10 mouse cellular contexts compared by ENCODE assay signal in the genomic region with DNA sequence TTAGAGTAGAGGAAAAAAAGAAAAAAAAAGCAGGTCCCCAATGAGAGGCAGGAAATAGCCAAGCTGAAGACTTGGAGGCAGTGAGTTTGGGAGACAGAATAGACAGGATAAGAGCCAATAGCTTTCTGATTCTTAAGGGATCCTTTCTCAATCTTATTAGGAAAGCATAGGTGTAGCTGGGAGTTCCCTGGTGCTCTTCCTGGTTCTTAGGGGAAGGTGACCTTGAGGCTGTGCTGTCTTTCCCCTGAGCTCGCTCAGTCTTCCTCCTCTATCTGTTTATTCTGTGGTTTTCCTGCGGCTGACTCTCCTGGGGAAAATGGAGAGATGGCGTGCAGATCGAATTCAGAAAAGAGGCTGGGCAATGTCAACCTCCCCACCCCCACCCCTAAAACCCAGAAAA. TPM values are rescaled to one million over a fixed set of nuclear protein-coding genes. Genes with fewer than 3 reads are reported as not detected.
DNase-seq lines count a peak whose midpoint lies in the region; ATAC-seq and TF ChIP-seq lines count a peak whose summit lies in the region.
"Had no signal": no experiment of that assay in that cellular context is flagged by ENCODE, and none has a peak within 500 bp of the region (broad histone marks: within the 10 kb centered on the region; RNA-seq: fewer than 3 reads in every experiment).

No protein-coding gene starts in this region.

- WGBS in liver, embryonic 11.5 days: 0% methylated on average over 4 of the region's 4 CpGs
- WGBS in liver, embryonic 12.5 days (ENCODE audit: insufficient replicate concordance): 3% methylated on average over 4 of the region's 4 CpGs
- WGBS in embryonic facial prominence, embryonic 14.5 days: 0% methylated on average over 4 of the region's 4 CpGs
- WGBS in intestine, embryonic 15.5 days: 3% methylated on average over 4 of the region's 4 CpGs
- WGBS in olfactory bulb, adult 2 months: 10% methylated on average over 4 of the region's 4 CpGs

- DNase-seq in liver, embryonic 11.5 days (ENCODE audit: low spot score): no peak
- DNase-seq in embryonic facial prominence, embryonic 14.5 days (ENCODE audit: low spot score): no peak
- no peak for DNase-seq in testis, postnatal 14 days (ENCODE audit: low spot score)
- DNase-seq in retina, postnatal 1 day: no peak
- DNase-seq in layer of hippocampus, postnatal 36 days: no peak

- no peak for ATAC-seq in liver, embryonic 11.5 days (replicated peaks; ENCODE audit: low FRiP score)
- no peak for ATAC-seq in liver, embryonic 12.5 days
- peak; percentile 3; the same call in 1 of the 2 replicates for ATAC-seq in embryonic facial prominence, embryonic 14.5 days (ENCODE audit: low read depth)
- peak; percentile 40 for ATAC-seq in intestine, embryonic 15.5 days

- H3K9ac ChIP-seq in liver, embryonic 11.5 days (ENCODE audit: low read depth, low read length): no peak overlapping the region
- no peak overlapping the region for H3K9ac ChIP-seq in liver, embryonic 12.5 days
- no peak overlapping the region for H3K9ac ChIP-seq in embryonic facial prominence, embryonic 14.5 days (ENCODE audit: low read depth, low read length)
- no peak overlapping the region for H3K9ac ChIP-seq in intestine, embryonic 15.5 days

- no peaks in the 10 kb centered on the region for H3K36me3 ChIP-seq in liver, embryonic 11.5 days (ENCODE audit: control insufficient read depth, insufficient read depth, low read length)
- H3K36me3 ChIP-seq in liver, embryonic 12.5 days: no peaks in the 10 kb centered on the region
- H3K36me3 ChIP-seq in embryonic facial prominence, embryonic 14.5 days (ENCODE audit: control insufficient read depth, insufficient read depth, low read length): no peaks in the 10 kb centered on the region
- no peaks in the 10 kb centered on the region for H3K36me3 ChIP-seq in intestine, embryonic 15.5 days

- no peak for TF ChIP-seq CTCF in olfactory bulb, adult 2 months (IDR thresholded peaks at IDR 0.05; ENCODE audit: insufficient read depth, low read depth, low read length)

- H3K27me3 ChIP-seq in liver, embryonic 11.5 days (replicated peaks; ENCODE audit: control insufficient read depth, insufficient read depth, low read length): peaks cover 39% of the 10 kb centered on the region
- H3K27me3 ChIP-seq in liver, embryonic 12.5 days (replicated peaks): peaks cover 80% of the 10 kb centered on the region
- H3K27me3 ChIP-seq in embryonic facial prominence, embryonic 14.5 days (replicated peaks; ENCODE audit: control insufficient read depth, insufficient read depth, low read length): no peaks in the 10 kb centered on the region
- no peaks in the 10 kb centered on the region for H3K27me3 ChIP-seq in intestine, embryonic 15.5 days (replicated peaks)

- H3K4me1 ChIP-seq in liver, embryonic 11.5 days (replicated peaks; ENCODE audit: control insufficient read depth, insufficient read depth, low read length): peaks cover 5% of the 10 kb centered on the region
- H3K4me1 ChIP-seq in liver, embryonic 12.5 days: peaks cover 21% of the 10 kb centered on the region
- peaks cover 14% of the 10 kb centered on the region for H3K4me1 ChIP-seq in embryonic facial prominence, embryonic 14.5 days (ENCODE audit: control insufficient read depth, insufficient read depth, low read length)
- H3K4me1 ChIP-seq in intestine, embryonic 15.5 days (replicated peaks): peaks cover 13% of the 10 kb centered on the region
- peaks cover 15% of the 10 kb centered on the region for H3K4me1 ChIP-seq in olfactory bulb, adult 2 months (ENCODE audit: control insufficient read depth, insufficient read depth, low read length)

- H3K27ac ChIP-seq in liver, embryonic 11.5 days (ENCODE audit: low read depth, low read length): no peak overlapping the region
- H3K27ac ChIP-seq in liver, embryonic 12.5 days: no peak overlapping the region
- H3K27ac ChIP-seq in embryonic facial prominence, embryonic 14.5 days (replicated peaks; ENCODE audit: low read depth, low read length): no peak overlapping the region
- peak overlapping the region; percentile 84 for H3K27ac ChIP-seq in intestine, embryonic 15.5 days
- H3K27ac ChIP-seq in olfactory bulb, adult 2 months (ENCODE audit: insufficient read depth, low read depth, low read length): peak overlapping the region; percentile 36; the same call in 1 of the 2 replicates

- no peak overlapping the region for H3K4me3 ChIP-seq in liver, embryonic 11.5 days (ENCODE audit: low read depth, low read length)
- no peak overlapping the region for H3K4me3 ChIP-seq in liver, embryonic 12.5 days
- peak overlapping the region; percentile 24; the same call in 1 of the 2 replicates for H3K4me3 ChIP-seq in embryonic facial prominence, embryonic 14.5 days (ENCODE audit: low read depth, low read length)
- H3K4me3 ChIP-seq in intestine, embryonic 15.5 days (replicated peaks): peak overlapping the region; percentile 40
- peak overlapping the region; percentile 94 for H3K4me3 ChIP-seq in olfactory bulb, adult 2 months (ENCODE audit: insufficient read depth, low read depth, low read length)

- no peak for TF ChIP-seq POLR2A in olfactory bulb, adult 2 months (IDR thresholded peaks at IDR 0.05; ENCODE audit: insufficient read depth, low read depth, low read length)

- no peaks in the 10 kb centered on the region for H3K9me3 ChIP-seq in liver, embryonic 11.5 days (ENCODE audit: control insufficient read depth, low read length)
- H3K9me3 ChIP-seq in liver, embryonic 12.5 days (replicated peaks): no peaks in the 10 kb centered on the region
- no peaks in the 10 kb centered on the region for H3K9me3 ChIP-seq in embryonic facial prominence, embryonic 14.5 days (ENCODE audit: control insufficient read depth, low read length)
- H3K9me3 ChIP-seq in intestine, embryonic 15.5 days: no peaks in the 10 kb centered on the region

- peak overlapping the region; percentile 51 for H3K4me2 ChIP-seq in liver, embryonic 11.5 days
- no peak overlapping the region for H3K4me2 ChIP-seq in liver, embryonic 12.5 days
- H3K4me2 ChIP-seq in embryonic facial prominence, embryonic 14.5 days (ENCODE audit: low read depth, low read length): peak overlapping the region; percentile 51
- H3K4me2 ChIP-seq in intestine, embryonic 15.5 days (replicated peaks): peak overlapping the region; percentile 61

RNA-seq across cellular contexts. Expression of a gene that starts 0.4 kb away (rescaled TPM):
- 1.7 TPM in 2 replicates for polyA plus RNA-seq in liver, embryonic 11.5 days (2014; fragmentation: Nextera tagmentation; extraction: Ambion mirVana)
- polyA plus RNA-seq in liver, embryonic 12.5 days (2016; fragmentation: Nextera tagmentation; extraction: Ambion mirVana): 0.16 TPM in 1 of 2 replicates, not detected in the other
- 21.7 and 31.2 TPM in 2 replicates for polyA plus RNA-seq in embryonic facial prominence, embryonic 14.5 days (2014; fragmentation: Nextera tagmentation; extraction: Ambion mirVana)
- polyA plus RNA-seq in intestine, embryonic 15.5 days (2015; fragmentation: Nextera tagmentation; extraction: Ambion mirVana): 417 and 490 TPM in 2 replicates
- polyA plus RNA-seq in olfactory bulb, adult 2 months (2012; ENCODE audit: insufficient read depth, insufficient read length, low replicate concordance, missing spikeins): not detected in 2 replicates
- 100 to 1,000 TPM; 376 to 384 TPM for total RNA-seq in layer of hippocampus, postnatal 36 days (2021)

RNA-seq across cellular contexts. Expression of a gene that starts 2.8 kb away (rescaled TPM):
- polyA plus RNA-seq in liver, embryonic 11.5 days (2014; fragmentation: Nextera tagmentation; extraction: Ambion mirVana): 9.6 and 10.1 TPM in 2 replicates
- 8.1 and 8.7 TPM in 2 replicates for polyA plus RNA-seq in liver, embryonic 12.5 days (2016; fragmentation: Nextera tagmentation; extraction: Ambion mirVana)
- 7.6 and 9.8 TPM in 2 replicates for polyA plus RNA-seq in embryonic facial prominence, embryonic 14.5 days (2014; fragmentation: Nextera tagmentation; extraction: Ambion mirVana)
- 15.4 and 16.3 TPM in 2 replicates for polyA plus RNA-seq in intestine, embryonic 15.5 days (2015; fragmentation: Nextera tagmentation; extraction: Ambion mirVana)
- 355 TPM in 1 of 2 replicates, not detected in the other for polyA plus RNA-seq in olfactory bulb, adult 2 months (2012; ENCODE audit: insufficient read depth, insufficient read length, low replicate concordance, missing spikeins)
- 100 to 1,000 TPM in 1 of 2 experiments, 10 to 100 TPM in 1; 98.7 to 107 TPM for total RNA-seq in layer of hippocampus, postnatal 36 days (2021)

RNA-seq across cellular contexts. Expression of a gene that starts 29.0 kb away (rescaled TPM):
- not detected in 2 replicates for polyA plus RNA-seq in liver, embryonic 11.5 days (2014; fragmentation: Nextera tagmentation; extraction: Ambion mirVana)
- polyA plus RNA-seq in liver, embryonic 12.5 days (2016; fragmentation: Nextera tagmentation; extraction: Ambion mirVana): not detected in 2 replicates
- 0.04 and 0.07 TPM in 2 replicates for polyA plus RNA-seq in embryonic facial prominence, embryonic 14.5 days (2014; fragmentation: Nextera tagmentation; extraction: Ambion mirVana)
- polyA plus RNA-seq in intestine, embryonic 15.5 days (2015; fragmentation: Nextera tagmentation; extraction: Ambion mirVana): not detected in 2 replicates
- not detected in 2 replicates for polyA plus RNA-seq in olfactory bulb, adult 2 months (2012; ENCODE audit: insufficient read depth, insufficient read length, low replicate concordance, missing spikeins)
- total RNA-seq in layer of hippocampus, postnatal 36 days (2021): 1 to 10 TPM in 1 of 2 experiments, under 1 TPM in 1; 0.63 to 1.5 TPM
- total RNA-seq: gastrocnemius, postnatal 4 days; liver, adult 2 months had no signal
- polyA plus RNA-seq: liver, adult 2 months had no signal

RNA-seq across cellular contexts. Expression of a gene that starts 55.6 kb away (rescaled TPM):
- polyA plus RNA-seq in liver, embryonic 11.5 days (2014; fragmentation: Nextera tagmentation; extraction: Ambion mirVana): 491 and 541 TPM in 2 replicates
- polyA plus RNA-seq in liver, embryonic 12.5 days (2016; fragmentation: Nextera tagmentation; extraction: Ambion mirVana): 353 and 364 TPM in 2 replicates
- polyA plus RNA-seq in embryonic facial prominence, embryonic 14.5 days (2014; fragmentation: Nextera tagmentation; extraction: Ambion mirVana): 572 and 576 TPM in 2 replicates
- polyA plus RNA-seq in intestine, embryonic 15.5 days (2015; fragmentation: Nextera tagmentation; extraction: Ambion mirVana): 834 and 874 TPM in 2 replicates
- 166 and 331 TPM in 2 replicates for polyA plus RNA-seq in olfactory bulb, adult 2 months (2012; ENCODE audit: insufficient read depth, insufficient read length, low replicate concordance, missing spikeins)
- 100 to 1,000 TPM; 219 to 255 TPM for total RNA-seq in layer of hippocampus, postnatal 36 days (2021)

RNA-seq across cellular contexts. Expression of a gene that starts 55.6 kb away (rescaled TPM):
- 1.6 and 1.7 TPM in 2 replicates for polyA plus RNA-seq in liver, embryonic 11.5 days (2014; fragmentation: Nextera tagmentation; extraction: Ambion mirVana)
- polyA plus RNA-seq in liver, embryonic 12.5 days (2016; fragmentation: Nextera tagmentation; extraction: Ambion mirVana): 0.84 and 1.0 TPM in 2 replicates
- 1.7 and 2.1 TPM in 2 replicates for polyA plus RNA-seq in embryonic facial prominence, embryonic 14.5 days (2014; fragmentation: Nextera tagmentation; extraction: Ambion mirVana)
- polyA plus RNA-seq in intestine, embryonic 15.5 days (2015; fragmentation: Nextera tagmentation; extraction: Ambion mirVana): 1.1 and 2.0 TPM in 2 replicates
- polyA plus RNA-seq in olfactory bulb, adult 2 months (2012; ENCODE audit: insufficient read depth, insufficient read length, low replicate concordance, missing spikeins): not detected in 2 replicates
- 1 to 10 TPM; 5.7 to 6.4 TPM for total RNA-seq in layer of hippocampus, postnatal 36 days (2021)

Comparison
In these comparisons a context has a peak if more than half of its experiments do, and no peak if none do; other contexts are left out.
1. ATAC-seq: peak in embryonic facial prominence, embryonic 14.5 days (single experiment) and intestine, embryonic 15.5 days (single experiment); none in liver, embryonic 11.5 days (single experiment) and liver, embryonic 12.5 days (single experiment).
2. H3K27ac ChIP-seq: peak in intestine, embryonic 15.5 days (single experiment) and olfactory bulb, adult 2 months (single experiment); none in liver, embryonic 11.5 days (single experiment), liver, embryonic 12.5 days (single experiment) and embryonic facial prominence, embryonic 14.5 days (single experiment).
3. H3K4me3 ChIP-seq: peak in embryonic facial prominence, embryonic 14.5 days (single experiment), intestine, embryonic 15.5 days (single experiment) and olfactory bulb, adult 2 months (single experiment); none in liver, embryonic 11.5 days (single experiment) and liver, embryonic 12.5 days (single experiment).
4. RNA of a gene that starts 0.4 kb away (polyA plus RNA-seq): 417 to 490 TPM in intestine, embryonic 15.5 days; 21.7 to 31.2 TPM in embryonic facial prominence, embryonic 14.5 days, 1.7 TPM in liver, embryonic 11.5 days, 0.16 TPM in liver, embryonic 12.5 days and not detected in olfactory bulb, adult 2 months; every median in the first group is over 10 times any median in the second.